Mouse (Mus musculus) ovary, postnatal 10 days (tissue): ENCODE measurements around the gene Cd207.
A peak's percentile ranks its signal among the peaks of the same experiment; 100 is the strongest.
"Not testable (repeated sequence)": the region's sequence is repeated elsewhere in the genome, so short reads cannot be mapped to it uniquely, and the experiment has no call there.

Source experiments
- DNase-seq: peaks from one replicate; pipeline ENCODE4 v3.0.0; 2022; ENCODE audit warnings: low spot score

The Cd207 gene

DNA sequence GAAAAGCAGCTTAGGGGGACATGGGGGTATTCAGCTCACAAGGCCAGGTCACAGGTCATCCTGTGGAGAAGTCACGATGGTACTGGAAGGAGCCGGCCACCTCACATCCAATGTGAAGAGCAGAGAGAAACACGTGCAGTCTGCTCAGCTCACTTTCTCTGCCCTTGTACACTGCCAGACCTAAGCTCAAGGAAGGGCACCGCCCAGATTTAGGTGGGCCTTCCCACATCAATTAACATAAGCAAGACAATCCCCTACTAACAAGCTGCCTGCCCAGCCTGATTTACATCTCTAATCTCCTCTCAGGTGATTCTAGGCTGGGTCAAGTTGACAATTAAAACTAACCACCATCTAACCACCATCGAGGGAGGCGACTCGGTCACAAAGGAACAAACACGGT, 20.3 kb upstream of the Cd207 start:
- DNase-seq, result no peak

DNA sequence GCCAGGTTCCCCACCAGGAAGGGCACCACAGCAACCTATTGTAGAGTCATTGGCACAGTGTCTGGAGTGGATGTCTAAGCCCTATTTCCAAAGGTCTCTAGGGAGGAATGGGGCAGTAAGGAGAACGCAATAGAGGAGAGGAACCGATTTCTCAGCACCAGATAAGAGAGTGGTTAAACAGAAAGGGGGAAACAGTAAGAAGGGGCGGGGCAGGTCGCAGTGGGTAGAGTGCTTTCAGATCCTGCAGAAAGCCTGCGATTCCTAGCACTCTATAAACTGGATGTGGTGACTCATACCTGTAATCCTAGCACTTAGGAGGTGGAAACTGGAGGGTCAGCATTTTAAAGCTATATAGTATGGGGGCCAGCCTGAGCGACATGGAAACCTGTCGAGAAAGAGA, 19.0 kb upstream of the Cd207 start:
- no peak for DNase-seq

- DNase-seq, result no peak
Measured at GRCm38 (mm10) chr6:83695731-83696130, 18.1 kb upstream of the Cd207 start.

DNA sequence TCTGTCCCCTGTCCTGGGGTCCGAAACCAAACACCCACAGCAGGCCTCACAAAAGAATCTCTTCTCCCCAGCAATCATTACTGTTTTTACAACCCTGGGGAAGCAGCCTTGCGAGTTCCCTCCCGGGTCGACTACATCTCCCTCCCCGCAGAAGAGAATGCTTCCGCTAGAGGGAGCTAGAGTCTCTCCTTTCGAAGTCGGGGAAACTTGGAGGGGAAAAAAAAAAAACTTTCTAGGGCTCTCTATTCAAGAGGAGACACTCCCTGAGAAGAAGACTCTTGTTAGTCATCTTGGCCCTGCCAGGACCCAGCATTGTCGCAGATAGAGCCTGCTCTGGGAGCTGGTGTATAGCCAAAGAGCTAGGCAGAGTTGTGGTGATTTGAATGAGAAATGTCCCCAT, 16.2 kb upstream of the Cd207 start:
- DNase-seq, result no peak

GRCm38 (mm10) chr6:83692962-83693361, 15.3 kb upstream of the Cd207 start:
- no peak for DNase-seq

- DNase-seq, result no peak
Measured at GRCm38 (mm10) chr6:83690936-83691335, 13.3 kb upstream of the Cd207 start.

- no peak for DNase-seq
Measured at GRCm38 (mm10) chr6:83690277-83690676, 12.6 kb upstream of the Cd207 start.

DNA sequence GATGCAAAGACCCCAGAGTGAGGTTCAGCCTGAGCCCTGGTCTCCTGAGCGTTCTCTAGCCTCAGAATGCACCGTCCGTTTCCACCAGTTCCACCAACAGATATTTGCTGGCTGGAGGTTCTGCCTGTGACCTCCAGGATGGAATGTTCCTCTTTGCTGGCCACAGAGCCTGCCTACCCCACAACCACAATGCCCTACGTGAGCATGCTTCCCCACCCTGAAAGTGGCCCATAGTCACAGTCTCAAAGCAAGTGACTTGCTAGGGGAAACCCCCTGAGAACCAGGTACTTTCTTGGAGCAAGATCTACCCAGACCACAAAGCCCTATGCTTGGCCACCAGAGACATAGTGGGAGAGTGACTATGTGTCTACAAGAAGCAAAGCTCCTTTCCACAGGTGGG, 11.7 kb upstream of the Cd207 start:
- no peak for DNase-seq

- DNase-seq, result peak; percentile 9
Measured at GRCm38 (mm10) chr6:83673395-83673794, 4.3 kb downstream of the Cd207 start.

DNA sequence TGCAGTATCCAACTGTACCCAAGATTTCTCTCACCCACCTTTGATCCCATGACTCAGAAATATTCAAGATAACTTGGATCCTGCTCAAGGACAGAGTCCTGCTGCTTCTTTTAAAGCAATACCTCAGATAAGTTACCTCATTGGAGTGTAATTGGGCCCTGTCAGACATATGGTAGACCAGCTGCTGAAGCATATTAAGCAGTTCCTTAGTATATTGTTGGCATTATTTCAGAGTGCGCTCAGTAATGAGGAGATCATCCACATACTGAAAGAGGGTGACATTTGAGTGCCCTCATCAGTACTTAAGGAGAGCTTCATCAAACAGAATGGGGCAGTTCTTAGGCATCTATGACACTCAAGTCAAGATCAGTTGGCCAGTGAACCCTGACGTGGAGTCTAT, 12.6 kb downstream of the Cd207 start:
- no peak for DNase-seq

DNA sequence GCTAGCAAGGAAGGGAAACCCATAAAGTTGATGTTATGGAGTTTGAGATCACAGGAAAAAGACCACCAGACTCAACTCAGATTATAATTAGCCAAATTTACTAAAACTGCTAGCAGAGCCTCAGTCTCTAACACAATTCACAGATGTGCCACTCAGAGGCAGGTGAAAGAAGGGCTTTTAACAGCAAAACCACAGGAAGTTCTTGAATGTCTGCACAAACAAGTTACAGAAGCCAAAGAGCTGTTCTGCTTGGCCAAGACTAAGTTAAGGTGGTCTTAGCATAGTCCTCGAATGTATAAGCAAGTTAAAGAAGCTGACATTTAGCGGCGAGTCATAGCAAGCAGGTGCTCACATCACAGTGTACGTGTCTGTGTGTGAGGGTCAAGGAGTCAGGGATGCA, 16.8 kb downstream of the Cd207 start:
- no peak for DNase-seq

DNA sequence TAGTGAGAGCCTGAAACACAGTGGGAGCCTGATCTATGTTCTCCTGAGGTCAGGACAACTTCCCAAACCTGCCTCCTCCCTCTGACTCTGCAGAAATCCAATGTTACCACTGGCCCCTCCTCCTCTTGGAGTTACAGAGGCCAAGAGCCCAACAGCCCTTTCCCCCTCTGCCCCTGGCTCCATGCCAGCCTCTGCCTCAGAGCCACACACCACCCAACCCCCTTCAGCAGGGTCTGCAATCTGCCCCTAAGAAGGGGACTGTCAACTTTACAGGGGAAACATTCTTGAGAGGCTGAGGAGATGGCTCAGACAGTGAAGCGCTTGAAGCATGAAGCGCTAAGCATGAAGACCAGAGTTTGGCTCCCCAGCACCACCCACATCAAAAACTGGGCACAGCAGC, 21.6 kb downstream of the Cd207 start, which contains the start of gene Clec4f:
Clec4f (minus strand) TSS at position 101 of the 400 bp plus-strand sequence.
- no peak for DNase-seq

- no peak for DNase-seq
Measured at GRCm38 (mm10) chr6:83646715-83647114, 30.9 kb downstream of the Cd207 start.

- no peak for DNase-seq
Measured at GRCm38 (mm10) chr6:83635329-83635728, 42.3 kb downstream of the Cd207 start.

GRCm38 (mm10) chr6:83634631-83635030, 43.0 kb downstream of the Cd207 start:
- not testable (repeated sequence) for DNase-seq

DNA sequence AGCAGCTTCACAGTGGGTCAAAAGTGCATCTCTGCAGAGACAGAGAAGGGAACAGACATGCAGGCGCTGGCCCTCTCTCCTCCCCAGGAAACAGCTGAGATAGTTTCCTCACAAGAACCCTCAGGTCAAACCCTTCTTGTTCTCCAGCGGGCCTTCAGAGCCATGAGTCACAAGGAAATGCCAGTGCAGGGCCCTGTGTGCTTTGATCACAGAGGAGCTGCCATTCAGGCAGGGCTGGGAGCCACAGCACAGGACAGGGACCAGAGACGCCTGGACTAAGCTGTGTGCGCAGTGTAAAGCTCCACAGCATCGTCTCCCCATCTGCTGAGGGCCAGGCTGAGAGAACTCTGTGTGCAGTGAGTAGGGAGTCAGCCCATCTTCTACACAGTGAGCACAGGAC, 43.6 kb downstream of the Cd207 start:
- not testable (repeated sequence) for DNase-seq

DNA sequence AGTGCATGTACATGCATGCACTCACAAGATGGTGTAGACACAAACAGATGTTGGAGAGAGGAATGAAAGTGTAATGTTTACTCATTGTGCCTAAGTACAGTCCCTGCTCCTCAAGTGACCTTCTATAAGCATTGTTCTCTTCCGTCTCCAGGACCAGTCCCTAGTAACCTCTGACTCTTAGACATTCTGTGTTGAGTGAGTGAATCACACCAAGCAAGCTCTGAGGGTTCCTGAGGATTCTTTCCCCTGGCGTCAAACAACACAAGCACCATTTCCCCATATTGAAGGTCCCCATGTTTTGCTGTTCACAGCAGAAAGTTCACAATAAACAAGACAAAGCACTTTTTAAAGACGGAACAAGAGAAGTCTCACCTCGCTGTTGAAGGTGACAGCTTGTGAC, 45.8 kb downstream of the Cd207 start:
- no peak for DNase-seq

DNA sequence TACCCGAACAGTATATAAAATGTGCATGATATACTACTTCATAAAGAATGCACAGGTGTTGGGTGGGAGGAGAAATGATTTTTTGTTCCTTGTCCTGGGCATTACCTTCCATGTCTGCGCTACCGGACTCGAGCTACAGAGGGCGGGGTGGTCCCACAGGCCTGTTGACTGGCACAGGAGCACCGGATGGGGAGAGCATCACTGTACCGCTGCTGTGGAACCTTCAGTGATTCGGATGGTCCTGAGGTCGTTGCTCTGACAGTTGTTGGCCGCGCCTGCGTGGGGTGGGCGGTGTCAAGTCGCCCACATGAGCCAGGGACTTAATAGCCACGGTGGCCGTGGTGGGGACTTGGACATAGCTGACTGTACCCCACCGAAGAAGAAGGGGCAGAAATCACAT, 50.9 kb downstream of the Cd207 start:
- DNase-seq, result no peak
